Comparison of ENCODE assay signal across 19 mouse cellular contexts in genomic region chr4:108845824-108846569, GRCm38 (mm10). TPM values are rescaled to one million over a fixed set of nuclear protein-coding genes. Genes with fewer than 3 reads are reported as not detected.
DNase-seq lines count a peak whose midpoint lies in the region; ATAC-seq and TF ChIP-seq lines count a peak whose summit lies in the region.
"Had no signal": no experiment of that assay in that cellular context is flagged by ENCODE, and none has a peak within 500 bp of the region (broad histone marks: within the 10 kb centered on the region; RNA-seq: fewer than 3 reads in every experiment).

No protein-coding gene starts in this region.

- no peak overlapping the region for H3K9ac ChIP-seq in heart, embryonic 12.5 days
- H3K9ac ChIP-seq in lung, embryonic 14.5 days: no peak overlapping the region
- no peak overlapping the region for H3K9ac ChIP-seq in stomach, embryonic 14.5 days (replicated peaks; ENCODE audit: low read depth, low read length)
- no peak overlapping the region for H3K9ac ChIP-seq in stomach, postnatal 0 days (ENCODE audit: low read length)
- H3K9ac ChIP-seq: forebrain, embryonic 15.5 days; heart, embryonic 15.5 days; hindbrain, embryonic 13.5 days had no signal

- H3K36me3 ChIP-seq in heart, embryonic 12.5 days: peaks cover 9% of the 10 kb centered on the region; the same call in 1 of the 2 replicates
- H3K36me3 ChIP-seq in lung, embryonic 14.5 days (ENCODE audit: insufficient read depth): peaks cover 17% of the 10 kb centered on the region
- 0 out of 2 replicates have a peak, but pooled peaks cover 3% of the 10 kb centered on the region for H3K36me3 ChIP-seq in stomach, embryonic 14.5 days (ENCODE audit: control insufficient read depth, insufficient read depth, low read length)
- no peaks in the 10 kb centered on the region for H3K36me3 ChIP-seq in stomach, postnatal 0 days (ENCODE audit: control insufficient read depth, insufficient read depth, low read length)
- H3K36me3 ChIP-seq: heart, embryonic 15.5 days had no signal

- peaks cover 19% of the 10 kb centered on the region for H3K4me1 ChIP-seq in heart, embryonic 12.5 days (replicated peaks)
- peaks cover 17% of the 10 kb centered on the region for H3K4me1 ChIP-seq in lung, embryonic 14.5 days (ENCODE audit: insufficient read depth)
- peaks cover 15% of the 10 kb centered on the region for H3K4me1 ChIP-seq in stomach, embryonic 14.5 days (ENCODE audit: control insufficient read depth, insufficient read depth, low read length)
- H3K4me1 ChIP-seq in stomach, postnatal 0 days (replicated peaks; ENCODE audit: control insufficient read depth, insufficient read depth): peaks cover 6% of the 10 kb centered on the region; the same call in 1 of the 2 replicates

- no peak overlapping the region for H3K27ac ChIP-seq in heart, embryonic 12.5 days (ENCODE audit: poor library complexity, severe bottlenecking)
- H3K27ac ChIP-seq in lung, embryonic 14.5 days (ENCODE audit: low read depth): peak overlapping the region; percentile 87
- peak overlapping the region; percentile 45; the same call in 1 of the 2 replicates for H3K27ac ChIP-seq in stomach, embryonic 14.5 days (ENCODE audit: low read length)
- no peak overlapping the region for H3K27ac ChIP-seq in stomach, postnatal 0 days (replicated peaks)
- H3K27ac ChIP-seq: forebrain, embryonic 15.5 days; heart, embryonic 10.5 days; heart, embryonic 15.5 days; hindbrain, embryonic 13.5 days had no signal

- H3K9me3 ChIP-seq in heart, embryonic 12.5 days (replicated peaks): no peaks in the 10 kb centered on the region
- H3K9me3 ChIP-seq in lung, embryonic 14.5 days (ENCODE audit: low read depth, low read length): no peaks in the 10 kb centered on the region
- H3K9me3 ChIP-seq in stomach, embryonic 14.5 days (ENCODE audit: control insufficient read depth, low read depth, low read length): no peaks in the 10 kb centered on the region
- H3K9me3 ChIP-seq in stomach, postnatal 0 days (ENCODE audit: control insufficient read depth, low read length): no peaks in the 10 kb centered on the region
- H3K9me3 ChIP-seq: forebrain, embryonic 15.5 days; heart, embryonic 10.5 days; heart, embryonic 15.5 days; hindbrain, embryonic 13.5 days had no signal

- 79% methylated on average over 5 of the region's 5 CpGs for WGBS in heart, embryonic 12.5 days
- 40% methylated on average over 5 of the region's 5 CpGs for WGBS in lung, embryonic 14.5 days
- WGBS in stomach, embryonic 14.5 days: 43% methylated on average over 5 of the region's 5 CpGs
- WGBS in stomach, postnatal 0 days: 42% methylated on average over 5 of the region's 5 CpGs

- no peaks in the 10 kb centered on the region for H3K27me3 ChIP-seq in heart, embryonic 12.5 days (replicated peaks)
- H3K27me3 ChIP-seq in lung, embryonic 14.5 days (ENCODE audit: insufficient read depth, low read length): no peaks in the 10 kb centered on the region
- no peaks in the 10 kb centered on the region for H3K27me3 ChIP-seq in stomach, embryonic 14.5 days (ENCODE audit: control insufficient read depth, insufficient read depth, low read length)
- no peaks in the 10 kb centered on the region for H3K27me3 ChIP-seq in stomach, postnatal 0 days (ENCODE audit: control insufficient read depth, insufficient read depth, low read length)
- H3K27me3 ChIP-seq: forebrain, embryonic 15.5 days; heart, embryonic 15.5 days; hindbrain, embryonic 13.5 days; Patski had no signal

- ATAC-seq in heart, embryonic 12.5 days (ENCODE audit: insufficient number of reproducible peaks, low FRiP score): no peak
- ATAC-seq in lung, embryonic 14.5 days (ENCODE audit: insufficient read depth): peak; percentile 80
- ATAC-seq in stomach, embryonic 14.5 days (ENCODE audit: insufficient number of reproducible peaks, insufficient read depth, low FRiP score, low read depth): no peak
- no peak for ATAC-seq in stomach, postnatal 0 days (ENCODE audit: low FRiP score, low TSS enrichment)
- ATAC-seq: activated CD4-positive, CD25-positive, alpha-beta regulatory T cell, adult 4 months; forebrain, embryonic 15.5 days; Patski had no signal

- TF ChIP-seq CTCF in lung, embryonic 14.5 days (IDR thresholded peaks at IDR 0.05; ENCODE audit: low read depth): no peak
- no peak for TF ChIP-seq CTCF in stomach, postnatal 0 days (IDR thresholded peaks at IDR 0.05; ENCODE audit: low read depth)

- H3K4me2 ChIP-seq in heart, embryonic 12.5 days: no peak overlapping the region
- peak overlapping the region; percentile 32; the same call in 1 of the 2 replicates for H3K4me2 ChIP-seq in lung, embryonic 14.5 days
- H3K4me2 ChIP-seq in stomach, embryonic 14.5 days (replicated peaks; ENCODE audit: low read depth, low read length): no peak overlapping the region
- H3K4me2 ChIP-seq in stomach, postnatal 0 days (replicated peaks; ENCODE audit: low read depth): no peak overlapping the region
- H3K4me2 ChIP-seq: forebrain, embryonic 15.5 days; heart, embryonic 15.5 days; hindbrain, embryonic 13.5 days had no signal

- no peak overlapping the region for H3K4me3 ChIP-seq in heart, embryonic 12.5 days
- H3K4me3 ChIP-seq in lung, embryonic 14.5 days (ENCODE audit: low read depth, low read length): no peak overlapping the region
- no peak overlapping the region for H3K4me3 ChIP-seq in stomach, embryonic 14.5 days (ENCODE audit: low read depth, low read length)
- H3K4me3 ChIP-seq in stomach, postnatal 0 days (ENCODE audit: low read depth, low read length): no peak overlapping the region
- H3K4me3 ChIP-seq: forebrain, embryonic 15.5 days; heart, embryonic 10.5 days; heart, embryonic 15.5 days; hindbrain, embryonic 13.5 days had no signal

- TF ChIP-seq EP300 in stomach, postnatal 0 days (optimal IDR thresholded peaks at IDR 0.05): no peak

- DNase-seq in heart, adult 11 months: peak; percentile 55
- DNase-seq in lung, embryonic 14.5 days: peak; percentile 93
- DNase-seq in lung, postnatal 25 days (ENCODE audit: low spot score): no peak
- DNase-seq in stomach, postnatal 0 days (ENCODE audit: low spot score): no peak
- DNase-seq in cerebellum, postnatal 36 days: no peak
- DNase-seq: adrenal gland, postnatal 14 days; cerebellum, adult 11-12 months; cerebellum, adult 9-11 months; gastrocnemius, postnatal 36 days; heart, adult 18-20 months; heart, postnatal 14 days had no signal

RNA-seq across cellular contexts. Expression of gene Kti12, which starts 1.6 kb away (rescaled TPM):
- polyA plus RNA-seq in heart, embryonic 12.5 days (2016; fragmentation: Nextera tagmentation; extraction: Ambion mirVana): 25.9 and 30.8 TPM in 2 replicates
- 57.4 and 62.8 TPM in 2 replicates for polyA plus RNA-seq in lung, embryonic 14.5 days (2014; fragmentation: Nextera tagmentation; extraction: Ambion mirVana)
- polyA plus RNA-seq in stomach, embryonic 14.5 days (2014; fragmentation: Nextera tagmentation; extraction: Ambion mirVana): 40.9 and 42.5 TPM in 2 replicates
- 30.9 TPM in 2 replicates for polyA plus RNA-seq in stomach, postnatal 0 days (2015; fragmentation: Nextera tagmentation; extraction: Ambion mirVana)

RNA-seq across cellular contexts. Expression of gene A730015C16Rik, which starts 2.4 kb away (rescaled TPM):
- polyA plus RNA-seq in heart, embryonic 12.5 days (2016; fragmentation: Nextera tagmentation; extraction: Ambion mirVana): 1.7 and 2.0 TPM in 2 replicates
- polyA plus RNA-seq in lung, embryonic 14.5 days (2014; fragmentation: Nextera tagmentation; extraction: Ambion mirVana): 1.2 and 1.3 TPM in 2 replicates
- polyA plus RNA-seq in stomach, embryonic 14.5 days (2014; fragmentation: Nextera tagmentation; extraction: Ambion mirVana): 0.58 and 1.9 TPM in 2 replicates
- 0.38 and 0.99 TPM in 2 replicates for polyA plus RNA-seq in stomach, postnatal 0 days (2015; fragmentation: Nextera tagmentation; extraction: Ambion mirVana)

RNA-seq across cellular contexts. Expression of gene Txndc12, which starts 11.6 kb away (rescaled TPM):
- polyA plus RNA-seq in heart, embryonic 12.5 days (2016; fragmentation: Nextera tagmentation; extraction: Ambion mirVana): 138 and 141 TPM in 2 replicates
- polyA plus RNA-seq in lung, embryonic 14.5 days (2014; fragmentation: Nextera tagmentation; extraction: Ambion mirVana): 129 and 131 TPM in 2 replicates
- 111 and 117 TPM in 2 replicates for polyA plus RNA-seq in stomach, embryonic 14.5 days (2014; fragmentation: Nextera tagmentation; extraction: Ambion mirVana)
- 64.0 and 66.7 TPM in 2 replicates for polyA plus RNA-seq in stomach, postnatal 0 days (2015; fragmentation: Nextera tagmentation; extraction: Ambion mirVana)

RNA-seq across cellular contexts. Expression of gene Btf3l4, which starts 12.6 kb away (rescaled TPM):
- 182 and 186 TPM in 2 replicates for polyA plus RNA-seq in heart, embryonic 12.5 days (2016; fragmentation: Nextera tagmentation; extraction: Ambion mirVana)
- 167 and 176 TPM in 2 replicates for polyA plus RNA-seq in lung, embryonic 14.5 days (2014; fragmentation: Nextera tagmentation; extraction: Ambion mirVana)
- 171 and 187 TPM in 2 replicates for polyA plus RNA-seq in stomach, embryonic 14.5 days (2014; fragmentation: Nextera tagmentation; extraction: Ambion mirVana)
- polyA plus RNA-seq in stomach, postnatal 0 days (2015; fragmentation: Nextera tagmentation; extraction: Ambion mirVana): 114 TPM in 2 replicates

RNA-seq across cellular contexts. Expression of gene Rab3b, which starts 32.9 kb away (rescaled TPM):
- 6.7 and 7.2 TPM in 2 replicates for polyA plus RNA-seq in heart, embryonic 12.5 days (2016; fragmentation: Nextera tagmentation; extraction: Ambion mirVana)
- polyA plus RNA-seq in lung, embryonic 14.5 days (2014; fragmentation: Nextera tagmentation; extraction: Ambion mirVana): 6.3 and 8.0 TPM in 2 replicates
- polyA plus RNA-seq in stomach, embryonic 14.5 days (2014; fragmentation: Nextera tagmentation; extraction: Ambion mirVana): 13.9 and 16.3 TPM in 2 replicates
- polyA plus RNA-seq in stomach, postnatal 0 days (2015; fragmentation: Nextera tagmentation; extraction: Ambion mirVana): 11.6 and 11.9 TPM in 2 replicates
- polyA plus RNA-seq: activated CD4-positive, CD25-positive, alpha-beta regulatory T cell, adult 4 months had no signal

Comparison
In these comparisons a context has a peak if more than half of its experiments do, and no peak if none do; other contexts are left out.
1. DNase-seq: peak in heart, adult 11 months (single experiment) and lung, embryonic 14.5 days (single experiment); none in lung, postnatal 25 days (single experiment), stomach, postnatal 0 days (single experiment) and cerebellum, postnatal 36 days (0 of 2).
2. H3K27ac ChIP-seq: peak in lung, embryonic 14.5 days (single experiment) and stomach, embryonic 14.5 days (single experiment); none in heart, embryonic 12.5 days (single experiment) and stomach, postnatal 0 days (single experiment).